Mouse (Mus musculus) liver, embryonic 15.5 days (tissue): ENCODE results near the gene Uba5. TPM values are rescaled to one million over a fixed set of nuclear protein-coding genes. Genes with fewer than 3 reads are reported as not detected.

ENCODE experiments used
- ATAC-seq: fragments of 200-750 bp; cut with Nextera tagmentation; 2 replicates; pipeline ENCODE4 v1.8.0; 2017; ENCODE audit warnings: moderate number of reproducible peaks, mild to moderate bottlenecking, moderate library complexity; ENCODE audit not compliant: insufficient read depth
- H3K27ac ChIP-seq: fragments of 300-500 bp; sonication (generic); replicated peaks from 2 replicates; pipeline ENCODE4 v1.5.1; 2015; ENCODE audit warnings: mild to moderate bottlenecking, inconsistent platforms
- H3K27me3 ChIP-seq: fragments of 300-500 bp; sonication (generic); 2 replicates; pipeline ENCODE4 v1.6.1; 2015; ENCODE audit warnings: mild to moderate bottlenecking, inconsistent platforms
- H3K36me3 ChIP-seq: fragments of 300-500 bp; sonication (generic); replicated peaks from 2 replicates; pipeline ENCODE4 v1.6.1; 2015; ENCODE audit warnings: moderate library complexity, mild to moderate bottlenecking, inconsistent platforms
- H3K4me1 ChIP-seq: fragments of 300-500 bp; sonication (generic); replicated peaks from 2 replicates; pipeline ENCODE4 v1.6.1; 2015; ENCODE audit warnings: inconsistent platforms
- H3K4me2 ChIP-seq: fragments of 300-500 bp; sonication (generic); 2 replicates; pipeline ENCODE4 v1.6.1; 2015; ENCODE audit warnings: moderate library complexity, mild to moderate bottlenecking, inconsistent platforms
- H3K4me3 ChIP-seq: fragments of 300-500 bp; sonication (generic); replicated peaks from 2 replicates; pipeline ENCODE4 v1.5.1; 2015; ENCODE audit warnings: mild to moderate bottlenecking, inconsistent platforms
- H3K9ac ChIP-seq: fragments of 300-500 bp; sonication (generic); 2 replicates; pipeline ENCODE4 v1.6.1; 2015; ENCODE audit warnings: moderate library complexity, mild to moderate bottlenecking, inconsistent platforms
- H3K9me3 ChIP-seq: fragments of 300-500 bp; sonication (generic); replicated peaks from 2 replicates; pipeline ENCODE4 v1.6.1; 2016; ENCODE audit warnings: inconsistent platforms
- WGBS: fragments of 180-500 bp; shearing (Covaris S2); methylation state at CpG from one replicate; pipeline ENCODE4 v1.1.7; 2015; ENCODE audit warnings: mixed read lengths; ENCODE audit not compliant: insufficient replicate concordance; 5-methylcytosine and 5-hydroxymethylcytosine counted together
- polyA plus RNA-seq: library from polyadenylated mRNA; unstranded; fragments of >200 nt; fragmentation: Nextera tagmentation; extraction: Ambion mirVana; gene quantifications from 2 replicates; pipeline ENCODE4 v1.2.1, GENCODE M21; 2015

Gene Uba5
- polyA plus RNA-seq: 19.8 and 21.3 TPM in 2 replicates

- H3K4me1 ChIP-seq: peaks cover 24% of the 10 kb centered on the region
- peak within 1 kb of the TSS; percentile 74 for H3K27ac ChIP-seq
- peak within 1 kb of the TSS; percentile 71 for H3K9ac ChIP-seq
- no peaks in the 10 kb centered on the region for H3K9me3 ChIP-seq
- H3K4me3 ChIP-seq: peak within 1 kb of the TSS; percentile 71
- peak; percentile 75 for ATAC-seq
- no peaks in the 10 kb centered on the region for H3K27me3 ChIP-seq
- peaks cover 17% of the 10 kb centered on the region for H3K36me3 ChIP-seq
- H3K4me2 ChIP-seq: peak within 1 kb of the TSS; percentile 82
- WGBS: under 1% methylated on average over 59 of the region's 59 CpGs
These were observed at the start of gene Uba5 for GRCm38 (mm10) chr9:104062430-104063243. Gene Uba5, minus strand, starts transcription at chr9:104063134.

DNA sequence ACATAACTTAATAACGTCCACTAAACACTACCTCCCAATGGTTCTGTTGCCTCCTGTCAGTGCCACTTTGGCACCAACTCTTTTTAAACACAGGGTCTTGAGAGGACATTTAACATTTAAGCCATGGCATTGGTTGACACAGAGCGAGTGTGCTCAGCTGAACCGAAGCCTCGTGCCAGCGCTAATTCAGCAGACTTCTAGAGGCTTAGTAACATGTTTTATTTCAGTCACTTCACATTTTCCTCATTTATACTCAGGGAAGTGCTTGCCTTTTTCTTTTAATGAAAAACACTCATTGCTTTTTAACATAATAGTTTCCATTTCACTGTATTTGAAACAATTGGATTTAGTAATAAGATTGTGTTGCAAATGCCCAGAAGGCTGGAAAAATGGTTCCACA, 46.2 kb upstream of the Uba5 start:
- no peaks in the 10 kb centered on the region for H3K36me3 ChIP-seq

DNA sequence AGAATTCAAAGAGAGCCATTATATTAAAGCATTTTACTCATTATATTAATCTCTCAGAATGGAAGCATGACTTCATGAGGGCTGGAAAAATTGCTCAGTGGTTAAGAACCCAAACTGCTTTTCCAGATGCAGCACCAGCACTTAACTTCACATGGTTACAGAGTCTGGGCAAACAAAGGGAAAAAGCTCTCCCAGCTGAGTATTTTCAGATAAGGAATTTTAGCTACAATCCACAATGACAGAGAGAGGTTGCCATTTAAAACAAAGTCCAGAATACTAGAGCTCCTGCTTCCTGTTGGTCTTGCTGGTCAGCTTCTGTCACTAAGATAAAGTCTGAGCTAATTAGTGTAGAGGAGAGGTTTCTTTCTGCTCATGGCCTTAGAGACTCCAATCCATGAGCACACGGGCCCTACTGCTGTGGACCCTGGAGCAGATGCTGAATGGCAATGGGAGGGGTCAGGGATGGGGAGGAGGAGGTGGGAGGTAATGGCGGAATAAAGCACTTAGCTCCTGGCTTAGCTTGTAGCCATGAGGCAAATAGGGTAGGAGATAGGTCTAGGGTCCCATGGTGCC, 45.7 kb upstream of the Uba5 start:
- H3K4me2 ChIP-seq: no peak overlapping the region
- H3K36me3 ChIP-seq: no peaks in the 10 kb centered on the region
- H3K4me3 ChIP-seq: no peak overlapping the region
- H3K4me1 ChIP-seq: no peaks in the 10 kb centered on the region
- WGBS: 54% methylated on average over 2 of the region's 2 CpGs
- ATAC-seq: no peak
- no peak overlapping the region for H3K27ac ChIP-seq
- H3K27me3 ChIP-seq: no peaks in the 10 kb centered on the region
- no peaks in the 10 kb centered on the region for H3K9me3 ChIP-seq
- H3K9ac ChIP-seq: no peak overlapping the region

More for the DNA sequence above, 46.2 kb upstream of the Uba5 start:
- no peaks in the 10 kb centered on the region for H3K27me3 ChIP-seq
- no peak for ATAC-seq
- no peak overlapping the region for H3K4me2 ChIP-seq
- 84% methylated on average over 5 of the region's 5 CpGs for WGBS
- no peaks in the 10 kb centered on the region for H3K4me1 ChIP-seq
- no peak overlapping the region for H3K9ac ChIP-seq
- no peak overlapping the region for H3K4me3 ChIP-seq
- H3K9me3 ChIP-seq: no peaks in the 10 kb centered on the region
- no peak overlapping the region for H3K27ac ChIP-seq

DNA sequence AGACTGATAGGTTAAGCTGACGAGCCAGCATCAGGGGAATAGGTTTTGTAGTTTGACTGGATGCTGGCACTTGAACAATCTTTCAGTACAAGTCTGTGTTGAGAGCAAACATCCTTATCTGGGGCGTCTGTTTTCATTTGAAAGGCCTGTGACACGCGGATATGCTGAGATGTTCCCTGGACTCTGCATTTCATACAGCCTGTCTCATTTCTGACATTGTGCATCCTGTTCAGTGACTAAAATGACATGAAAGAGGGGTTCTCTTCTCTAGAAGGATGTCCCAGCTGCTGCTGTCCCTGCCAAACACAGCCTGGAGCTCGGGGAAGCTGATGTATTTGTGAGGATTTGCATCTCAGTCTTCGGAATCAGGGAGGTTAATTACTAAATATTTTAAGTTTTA, 44.5 kb upstream of the Uba5 start:
- Histone ChIP-seq H3K27me3 (no peaks in the 10 kb centered on the region), H3K4me2 (no peak overlapping the region), H3K4me1 (no peaks in the 10 kb centered on the region), H3K9ac (no peak overlapping the region), H3K4me3 (no peak overlapping the region), H3K36me3 (no peaks in the 10 kb centered on the region), H3K9me3 (no peaks in the 10 kb centered on the region), H3K27ac (no peak overlapping the region)
- ATAC-seq: no peak
- WGBS: 57% methylated on average over 6 of the region's 6 CpGs

- no peak for ATAC-seq
- 64% methylated on average over 9 of the region's 9 CpGs for WGBS
These were observed 44.0 kb upstream of the Uba5 start for GRCm38 (mm10) chr9:104106930-104107329.

GRCm38 (mm10) chr9:104104986-104105385, 42.1 kb upstream of the Uba5 start:
- Histone ChIP-seq H3K27me3 (no peaks in the 10 kb centered on the region), H3K9me3 (no peaks in the 10 kb centered on the region), H3K27ac (no peak overlapping the region), H3K4me2 (no peak overlapping the region), H3K4me1 (no peaks in the 10 kb centered on the region), H3K36me3 (no peaks in the 10 kb centered on the region), H3K4me3 (no peak overlapping the region), H3K9ac (no peak overlapping the region)
- ATAC-seq: no peak
- WGBS: 71% methylated on average over 2 of the region's 2 CpGs

More at GRCm38 (mm10) chr9:104106930-104107329, 44.0 kb upstream of the Uba5 start:
- Histone ChIP-seq H3K27me3 (no peaks in the 10 kb centered on the region), H3K4me2 (no peak overlapping the region), H3K4me1 (no peaks in the 10 kb centered on the region), H3K9me3 (no peaks in the 10 kb centered on the region), H3K4me3 (no peak overlapping the region), H3K9ac (no peak overlapping the region), H3K36me3 (no peaks in the 10 kb centered on the region), H3K27ac (no peak overlapping the region)

DNA sequence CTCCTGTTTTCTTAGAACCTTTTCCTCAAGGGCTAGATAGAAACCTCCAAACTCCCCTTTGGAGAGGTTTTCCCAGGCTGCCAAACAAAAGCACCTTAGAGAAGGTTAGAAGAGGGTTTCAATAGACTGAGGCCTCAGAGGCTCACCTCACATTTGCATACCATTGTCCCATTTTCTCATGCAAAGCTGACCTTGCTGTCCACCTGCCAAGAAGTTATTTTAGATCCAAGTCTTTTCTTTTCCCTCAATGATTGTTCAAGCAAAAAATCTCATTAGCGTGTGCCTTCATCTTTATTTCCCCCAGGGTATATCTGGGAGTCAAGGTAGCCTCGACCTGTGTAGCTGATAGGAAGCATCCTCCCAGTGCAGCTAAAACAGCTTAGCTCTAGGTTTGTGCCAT, 40.0 kb upstream of the Uba5 start:
- no peaks in the 10 kb centered on the region for H3K9me3 ChIP-seq
- WGBS: 41% methylated on average over 2 of the region's 2 CpGs
- no peaks in the 10 kb centered on the region for H3K27me3 ChIP-seq
- H3K4me3 ChIP-seq: no peak overlapping the region
- no peak overlapping the region for H3K4me2 ChIP-seq
- no peak overlapping the region for H3K27ac ChIP-seq
- H3K4me1 ChIP-seq: no peaks in the 10 kb centered on the region
- ATAC-seq: no peak
- H3K9ac ChIP-seq: no peak overlapping the region
- no peaks in the 10 kb centered on the region; the same call in 1 of the 2 replicates for H3K36me3 ChIP-seq

DNA sequence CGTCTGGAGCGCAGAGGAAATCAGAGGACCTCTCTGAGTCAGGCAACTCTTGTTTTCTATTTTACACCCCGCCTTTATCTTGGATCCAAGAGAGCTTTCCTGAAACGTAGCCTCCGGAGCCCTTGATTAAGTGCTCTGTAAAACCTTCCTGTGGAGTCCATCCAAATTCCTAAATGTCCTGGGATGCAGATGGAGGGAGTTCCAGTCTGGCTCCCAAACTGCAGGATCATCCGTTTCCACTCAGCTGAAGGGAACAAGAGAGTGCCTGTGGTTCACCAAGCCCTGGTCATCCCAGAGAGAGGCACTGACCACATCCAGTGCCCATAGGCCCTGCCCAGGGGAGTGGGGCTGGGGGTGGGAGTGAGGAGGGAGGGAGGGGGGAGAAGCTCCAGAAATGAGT, 39.4 kb upstream of the Uba5 start:
- H3K27me3 ChIP-seq: no peaks in the 10 kb centered on the region
- no peaks in the 10 kb centered on the region for H3K9me3 ChIP-seq
- no peak overlapping the region for H3K9ac ChIP-seq
- H3K27ac ChIP-seq: no peak overlapping the region
- no peaks in the 10 kb centered on the region for H3K4me1 ChIP-seq
- WGBS: 44% methylated on average over 6 of the region's 6 CpGs
- H3K4me3 ChIP-seq: no peak overlapping the region
- H3K4me2 ChIP-seq: no peak overlapping the region
- no peak for ATAC-seq
- H3K36me3 ChIP-seq: no peaks in the 10 kb centered on the region; the same call in 1 of the 2 replicates

DNA sequence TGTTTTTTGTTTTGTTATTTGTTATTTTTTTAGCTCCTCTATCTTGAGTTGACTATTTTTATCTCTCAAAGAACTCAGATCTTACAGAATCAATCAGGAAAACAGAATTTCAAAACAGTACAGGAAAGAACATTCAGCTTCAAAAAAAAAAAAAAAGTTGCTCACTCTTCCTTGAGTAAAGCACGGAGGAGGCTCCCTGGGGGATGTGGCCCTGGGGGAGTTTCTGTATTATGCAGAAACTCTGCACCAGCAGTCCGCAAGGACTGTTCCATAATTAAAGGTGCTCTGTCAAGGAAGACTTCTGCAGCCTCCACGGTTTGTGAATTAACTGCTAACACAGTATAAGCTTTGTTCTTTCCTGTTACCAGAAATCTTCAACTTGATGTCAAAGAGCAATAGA, 38.5 kb upstream of the Uba5 start:
- no peak overlapping the region for H3K27ac ChIP-seq
- 55% methylated on average over 3 of the region's 3 CpGs for WGBS
- H3K4me2 ChIP-seq: no peak overlapping the region
- H3K9ac ChIP-seq: no peak overlapping the region
- H3K4me1 ChIP-seq: no peaks in the 10 kb centered on the region
- H3K27me3 ChIP-seq: no peaks in the 10 kb centered on the region
- no peak for ATAC-seq
- H3K9me3 ChIP-seq: no peaks in the 10 kb centered on the region
- no peaks in the 10 kb centered on the region; the same call in 1 of the 2 replicates for H3K36me3 ChIP-seq
- H3K4me3 ChIP-seq: no peak overlapping the region

GRCm38 (mm10) chr9:104100822-104101221, 37.9 kb upstream of the Uba5 start:
- Histone ChIP-seq H3K36me3 (no peaks in the 10 kb centered on the region; the same call in 1 of the 2 replicates), H3K4me3 (no peak overlapping the region), H3K9me3 (no peaks in the 10 kb centered on the region), H3K27ac (no peak overlapping the region), H3K4me2 (no peak overlapping the region), H3K4me1 (no peaks in the 10 kb centered on the region), H3K9ac (no peak overlapping the region), H3K27me3 (no peaks in the 10 kb centered on the region)
- WGBS: 56% methylated on average over 7 of the region's 7 CpGs
- no peak for ATAC-seq

- WGBS: 77% methylated on average over 11 of the region's 11 CpGs
- no peak overlapping the region for H3K27ac ChIP-seq
- no peak for ATAC-seq
- H3K4me3 ChIP-seq: no peak overlapping the region
- H3K4me2 ChIP-seq: no peak overlapping the region
- H3K9me3 ChIP-seq: no peaks in the 10 kb centered on the region
- no peak overlapping the region for H3K9ac ChIP-seq
- no peaks in the 10 kb centered on the region for H3K27me3 ChIP-seq
- peaks cover 5% of the 10 kb centered on the region; the same call in 1 of the 2 replicates for H3K36me3 ChIP-seq
- H3K4me1 ChIP-seq: no peaks in the 10 kb centered on the region
These were observed 36.1 kb upstream of the Uba5 start for GRCm38 (mm10) chr9:104099060-104099459.
